Mouse (Mus musculus) Patski (cell line): Measurements from ENCODE around the gene Fam155a. TPM values are rescaled to one million over a fixed set of nuclear protein-coding genes. Genes with fewer than 3 reads are reported as not detected.

ENCODE experiments used
- ATAC-seq: fragments of 100-300 bp; one replicate; pipeline ENCODE4 v1.8.0; 2021
- CTCF ChIA-PET: fragments of 350-600 bp; sonication (Branson Sonifier 250); formaldehyde crosslinking; loops from one replicate; lab custom pipeline; 2022; ENCODE audit warnings: inconsistent platforms; lab: Charles Lee
- POLR2A ChIA-PET: fragments of 350-600 bp; sonication (Branson Sonifier 250); formaldehyde crosslinking; loops from one replicate; lab custom pipeline; 2022; ENCODE audit warnings: antibody characterized with exemption, inconsistent platforms; lab: Charles Lee
- DNase-seq: peaks from one replicate; pipeline ENCODE4 v3.0.0-alpha.2; 2011; ENCODE audit warnings: low read depth, low spot score
- H3K27me3 ChIP-seq: fragments of 371-371 bp; one replicate; pipeline ENCODE4 v1.5.1; 2021
- CTCF ChIP-seq: fragments of 100-300 bp; IDR thresholded peaks from one replicate; pipeline ENCODE4 v1.5.1; 2021
- in situ Hi-C: fragments of 300-500 bp; cut with MboI; formaldehyde crosslinking; loops from 3 replicates; pipeline ENCODE4 v1.11.1; 2018; ENCODE audit warnings: low pct_unique_long_range_greater_than_20kb, mixed read lengths
- polyA plus RNA-seq: library from polyadenylated mRNA; unstranded; gene quantifications from one replicate; pipeline ENCODE4 v1.2.3, GENCODE M21; 2021

Fam155a gene
- polyA plus RNA-seq, 1 experiment from 2014 or later: not detected

DNA sequence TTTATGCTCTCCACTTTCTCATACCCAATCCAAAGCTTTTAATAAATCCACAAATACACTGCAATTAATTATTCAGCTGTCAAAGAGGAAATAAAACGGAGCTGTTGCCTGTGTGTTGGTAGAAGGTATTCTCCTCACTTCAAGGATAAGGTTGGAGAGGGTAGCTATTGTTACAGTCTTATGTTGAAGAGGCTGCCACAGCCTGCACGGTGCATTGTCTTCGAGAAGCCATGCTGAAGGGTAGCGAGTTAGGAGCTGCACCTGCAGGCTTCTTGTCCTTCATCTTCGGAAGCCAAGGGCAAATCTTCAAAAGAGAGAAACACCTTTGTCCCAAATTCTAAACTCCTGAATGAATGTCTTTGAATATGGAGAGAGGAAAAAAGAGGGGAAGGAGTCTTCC is 288.4 kb downstream of the Fam155a start:
- ChIA-PET POLR2A (no interaction called here), CTCF (no interaction called here)
- in situ Hi-C loops: no loop called here
- H3K27me3 ChIP-seq: peaks cover 52% of the 10 kb centered on the region
- DNase-seq (no peak), ATAC-seq (no peak)
- TF ChIP-seq CTCF: no peak

DNA sequence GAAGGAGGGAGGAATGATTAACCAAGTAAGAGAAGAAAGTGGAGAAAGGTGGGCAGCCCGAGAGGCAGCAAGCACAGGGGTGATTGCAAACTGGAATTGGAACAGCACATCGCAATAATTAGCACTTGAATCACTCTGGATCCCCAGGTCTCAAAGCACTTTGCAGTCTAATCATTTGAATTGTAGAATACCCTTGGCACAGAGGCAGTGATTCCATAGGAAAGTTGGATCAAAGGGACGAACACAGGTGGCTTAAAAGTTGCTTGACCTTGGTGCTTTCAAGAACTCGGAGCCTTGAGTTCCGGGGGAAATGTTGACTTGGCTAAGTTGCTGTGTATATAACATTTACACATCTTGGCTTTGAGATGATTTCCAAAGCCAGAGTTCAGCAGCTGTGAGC is 299.7 kb downstream of the Fam155a start:
- POLR2A ChIA-PET: no interaction called here
- in situ Hi-C loops: no loop called here
- TF ChIP-seq CTCF: no peak

DNA sequence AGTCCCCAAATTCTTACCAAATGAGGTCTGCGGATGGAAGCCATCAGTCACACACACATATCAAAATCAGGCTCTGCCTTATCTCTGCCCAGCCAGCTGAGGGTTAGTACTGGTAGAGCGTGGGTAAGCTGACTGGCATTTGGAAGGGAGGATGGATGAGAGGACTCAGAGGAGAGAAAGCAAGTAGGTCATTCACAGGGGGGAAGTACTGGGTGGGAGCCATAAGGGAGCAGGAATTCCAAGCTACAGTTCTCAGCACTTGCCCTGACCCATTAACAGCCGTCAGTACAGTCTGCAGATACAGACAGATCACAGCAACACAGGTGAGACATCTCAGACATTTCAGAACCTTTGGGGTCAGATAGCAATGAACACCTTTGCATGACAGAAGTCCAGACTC is 300.8 kb downstream of the Fam155a start:
- POLR2A ChIA-PET: no interaction called here
- in situ Hi-C loops: no loop called here
- ATAC-seq: no peak
- no peak for TF ChIP-seq CTCF
- CTCF ChIA-PET: no interaction called here
- no peaks in the 10 kb centered on the region for H3K27me3 ChIP-seq
- DNase-seq: no peak

More for the DNA sequence above, 299.7 kb downstream of the Fam155a start:
- H3K27me3 ChIP-seq: no peaks in the 10 kb centered on the region
- ATAC-seq (no peak), DNase-seq (no peak)
- CTCF ChIA-PET: no interaction called here

DNA sequence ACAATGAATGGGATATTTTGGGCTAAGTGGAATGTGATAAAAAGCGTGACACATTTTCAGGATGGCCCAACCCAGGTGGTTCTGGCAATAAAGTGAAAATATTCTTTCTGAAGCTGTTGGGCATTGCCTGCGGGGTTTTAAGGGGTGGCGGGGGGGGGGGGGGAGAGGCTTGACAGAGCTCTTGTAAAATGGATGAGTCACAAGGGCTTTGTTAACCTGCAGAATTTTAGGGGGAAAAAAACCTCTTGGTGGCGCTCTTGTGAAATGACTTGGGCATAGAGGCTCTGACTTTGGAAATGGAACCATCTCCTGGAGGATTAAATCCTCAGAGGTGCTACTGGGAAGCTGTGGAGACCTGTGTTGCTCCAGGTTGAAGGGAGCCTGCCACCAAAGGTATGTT is 309.9 kb downstream of the Fam155a start:
- ATAC-seq (no peak), DNase-seq (no peak)
- in situ Hi-C loops: no loop called here
- ChIA-PET CTCF (no interaction called here), POLR2A (no interaction called here)
- H3K27me3 ChIP-seq: peaks cover 3% of the 10 kb centered on the region
- TF ChIP-seq CTCF: no peak

DNA sequence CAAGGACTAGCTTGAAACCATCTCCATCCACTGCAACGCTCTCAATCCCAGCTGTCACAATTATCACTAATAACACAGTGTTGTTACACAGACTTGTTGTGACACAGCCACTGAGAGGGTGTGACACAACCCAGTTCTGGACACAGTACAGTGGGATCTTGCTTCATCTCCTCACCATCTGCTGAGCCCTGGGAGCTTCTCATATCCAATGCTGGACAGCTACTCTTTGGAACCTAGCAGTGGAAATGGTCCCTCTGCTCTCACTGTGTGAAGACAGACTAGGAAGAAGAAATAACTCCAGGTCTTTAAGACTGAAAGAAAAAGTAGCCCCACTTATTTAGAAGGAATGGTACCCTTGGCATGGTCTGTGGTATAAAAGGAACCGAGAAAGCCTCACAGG is 310.3 kb downstream of the Fam155a start:
- TF ChIP-seq CTCF: no peak
- DNase-seq: no peak
- no peak for ATAC-seq
- CTCF ChIA-PET: no interaction called here
- H3K27me3 ChIP-seq: peaks cover 3% of the 10 kb centered on the region
- in situ Hi-C loops: no loop called here
- POLR2A ChIA-PET: no interaction called here

DNA sequence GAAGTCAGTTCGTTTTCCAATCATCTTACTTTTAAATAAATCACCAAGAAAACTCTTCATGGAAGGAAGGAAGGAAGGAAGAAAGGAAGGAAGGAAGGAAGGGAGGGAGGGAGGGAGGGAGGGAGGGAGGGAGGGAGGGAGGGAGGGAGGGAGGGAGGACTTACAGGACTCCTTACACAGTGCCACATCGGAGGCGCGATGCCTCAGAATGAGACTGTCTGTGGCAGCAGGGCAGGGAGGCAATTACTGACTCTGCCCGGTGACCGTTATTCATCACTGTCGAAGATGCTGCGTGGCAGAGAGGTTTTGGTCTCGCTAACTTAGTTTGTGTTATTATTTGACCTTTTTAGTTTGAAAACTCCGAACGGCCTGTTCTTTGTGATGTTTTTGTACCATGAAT is 312.3 kb downstream of the Fam155a start:
- CTCF ChIA-PET: no interaction called here
- POLR2A ChIA-PET: no interaction called here
- in situ Hi-C loops: no loop called here
- no peak for TF ChIP-seq CTCF
- ATAC-seq (no peak), DNase-seq (no peak)
- peaks cover 3% of the 10 kb centered on the region for H3K27me3 ChIP-seq

DNA sequence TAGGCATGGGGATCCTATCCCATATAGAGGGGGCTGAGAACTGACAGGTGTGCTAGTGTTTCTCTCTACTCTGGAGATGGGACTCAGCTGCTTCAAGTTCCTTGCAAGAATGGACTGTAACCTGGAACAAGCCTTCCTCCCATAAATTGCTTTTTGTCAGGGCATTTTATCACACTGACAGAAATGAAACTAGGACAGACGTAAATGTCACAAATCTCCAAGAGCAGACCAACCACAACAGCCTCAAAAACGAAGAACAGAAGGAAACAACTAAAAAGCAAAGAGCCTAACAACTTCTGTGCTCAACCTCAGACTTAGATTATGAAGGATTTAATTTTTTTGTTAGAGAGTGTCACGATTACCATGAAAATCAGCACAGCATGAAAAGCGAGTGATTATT is 315.8 kb downstream of the Fam155a start:
- in situ Hi-C loops: no loop called here

DNA sequence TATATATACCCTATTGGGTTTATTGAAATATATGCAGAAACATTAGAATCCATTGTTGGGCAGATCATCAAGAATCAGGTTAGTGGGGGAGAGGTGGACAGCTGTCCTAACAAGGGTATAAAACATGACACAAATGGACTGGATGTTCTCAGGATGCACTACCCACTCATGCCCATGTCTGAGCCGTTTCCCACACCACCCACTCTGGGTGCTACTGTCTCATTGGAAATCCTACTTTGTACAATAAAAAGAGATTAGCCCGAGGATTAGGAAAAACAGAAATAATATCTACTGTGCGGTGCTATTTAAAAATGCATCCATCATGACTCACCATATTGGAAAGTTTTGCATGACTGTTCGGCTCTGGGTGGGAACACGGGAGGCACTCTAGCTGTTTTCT is 317.2 kb downstream of the Fam155a start:
- ATAC-seq: no peak
- H3K27me3 ChIP-seq: peaks cover 6% of the 10 kb centered on the region
- CTCF ChIA-PET: no interaction called here

More for the DNA sequence above, 315.8 kb downstream of the Fam155a start:
- CTCF ChIA-PET: no interaction called here
- DNase-seq: no peak
- ATAC-seq: no peak
- no peak for TF ChIP-seq CTCF
- H3K27me3 ChIP-seq: peaks cover 5% of the 10 kb centered on the region
- POLR2A ChIA-PET: no interaction called here

DNA sequence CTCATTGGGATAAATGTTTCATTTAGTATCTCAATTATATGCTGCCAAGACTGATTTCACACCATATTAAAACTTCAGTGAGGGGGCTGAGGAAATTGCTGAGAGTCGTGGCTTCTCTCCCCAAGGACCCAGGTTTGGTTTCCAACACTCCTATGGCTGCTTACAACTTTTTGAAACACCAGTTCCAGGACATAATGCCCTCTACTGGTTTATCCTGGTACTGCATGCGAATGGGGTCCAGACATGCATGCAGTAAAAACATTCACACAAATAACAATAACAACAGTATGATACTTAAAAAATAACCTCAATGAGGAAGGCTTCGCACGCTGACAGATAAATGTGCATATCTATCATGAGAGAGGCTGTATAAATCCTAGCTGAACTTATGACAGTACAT is 319.4 kb downstream of the Fam155a start:
- ATAC-seq (no peak), DNase-seq (no peak)
- POLR2A ChIA-PET: no interaction called here
- in situ Hi-C loops: no loop called here
- peak; percentile 61 for TF ChIP-seq CTCF
- CTCF ChIA-PET: no interaction called here
- H3K27me3 ChIP-seq: peaks cover 7% of the 10 kb centered on the region

More for the DNA sequence above, 317.2 kb downstream of the Fam155a start:
- in situ Hi-C loops: no loop called here
- TF ChIP-seq CTCF: no peak
- no peak for DNase-seq
- POLR2A ChIA-PET: no interaction called here

DNA sequence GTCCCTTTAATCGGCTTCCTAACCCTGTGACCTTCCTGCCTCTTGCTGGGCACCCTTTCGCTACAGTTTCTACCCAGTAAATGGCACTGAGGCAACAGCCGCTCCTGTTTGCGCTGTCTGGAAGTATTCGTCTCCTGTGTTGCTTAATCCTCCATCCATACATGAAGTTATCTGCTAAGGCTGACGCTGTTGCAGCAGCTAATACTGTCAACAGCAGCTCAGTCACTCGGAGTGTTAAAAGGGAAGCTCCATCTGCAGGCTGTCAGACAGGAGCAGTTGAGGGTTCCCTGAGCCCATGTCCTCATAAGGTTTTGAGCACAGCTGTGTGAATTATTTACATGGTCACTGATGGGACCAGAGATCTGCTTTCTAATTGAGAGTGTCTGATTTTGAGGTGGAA is 322.3 kb downstream of the Fam155a start:
- DNase-seq (no peak), ATAC-seq (no peak)
- POLR2A ChIA-PET: no interaction called here
- CTCF ChIA-PET: no interaction called here
- H3K27me3 ChIP-seq: peaks cover 15% of the 10 kb centered on the region
- in situ Hi-C loops: no loop called here
- TF ChIP-seq CTCF: no peak

DNA sequence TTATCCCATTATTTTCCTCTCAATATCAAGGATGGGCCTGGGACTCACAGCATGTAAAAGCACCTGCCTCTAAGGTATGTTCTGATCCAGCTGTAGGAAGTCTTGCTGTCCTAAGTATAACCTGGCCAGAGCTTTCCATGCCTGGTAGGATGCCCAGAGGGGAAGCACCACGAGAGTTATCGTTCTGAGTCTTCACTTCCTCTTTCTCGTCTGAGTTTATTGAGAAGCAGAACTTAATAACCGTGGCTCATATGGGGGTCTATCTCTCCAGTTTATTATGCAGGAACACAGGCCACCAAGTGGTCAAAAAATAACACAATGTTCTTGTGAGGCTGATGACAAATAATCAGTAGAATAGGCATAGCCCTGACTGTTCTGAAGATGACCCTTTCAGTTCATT is 333.1 kb downstream of the Fam155a start:
- POLR2A ChIA-PET: no interaction called here
- DNase-seq (no peak), ATAC-seq (no peak)
- TF ChIP-seq CTCF: no peak
- H3K27me3 ChIP-seq: peaks cover 3% of the 10 kb centered on the region
- CTCF ChIA-PET: no interaction called here
- in situ Hi-C loops: no loop called here

DNA sequence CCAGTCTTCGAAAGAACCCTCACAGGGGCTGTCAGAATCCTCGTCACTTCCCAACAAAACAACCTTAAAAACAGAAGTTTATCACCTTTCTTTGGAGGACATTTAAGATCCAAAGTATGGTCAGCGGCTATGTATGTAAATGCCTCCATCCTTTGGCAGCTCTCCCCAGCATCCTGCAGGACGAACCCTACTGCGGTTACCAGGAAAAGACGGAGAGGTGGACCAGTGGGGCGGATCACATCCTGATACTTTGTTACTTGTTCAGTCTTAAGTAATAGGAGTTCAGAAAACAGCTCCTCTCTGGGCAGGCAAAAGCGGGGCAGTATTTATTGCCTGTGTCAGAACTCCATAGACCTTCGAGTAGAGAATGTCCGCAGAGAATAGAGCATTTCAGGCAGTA is 335.5 kb downstream of the Fam155a start:
- in situ Hi-C loops: no loop called here
- no peak for DNase-seq
- H3K27me3 ChIP-seq: no peaks in the 10 kb centered on the region
- TF ChIP-seq CTCF: no peak
- CTCF ChIA-PET: no interaction called here
- POLR2A ChIA-PET: no interaction called here
- no peak for ATAC-seq
